Mouse (Mus musculus) intestine, postnatal 0 days (tissue): ENCODE measurements around the gene Slc16a13. TPM values are rescaled to one million over a fixed set of nuclear protein-coding genes. Genes with fewer than 3 reads are reported as not detected.

Experiments used
- ATAC-seq: fragments of 200-750 bp; cut with Nextera tagmentation; 2 replicates; pipeline ENCODE4 v1.8.0; 2017; ENCODE audit warnings: mild to moderate bottlenecking, moderate TSS enrichment, moderate library complexity
- H3K27ac ChIP-seq: fragments of 300-500 bp; sonication (generic); 2 replicates; pipeline ENCODE4 v1.5.1; 2014; ENCODE audit warnings: mild to moderate bottlenecking, low read depth, low read length, moderate library complexity
- H3K27me3 ChIP-seq: fragments of 300-500 bp; sonication (generic); replicated peaks from 2 replicates; pipeline ENCODE4 v1.6.1; 2014; ENCODE audit warnings: low read length, mixed read lengths; ENCODE audit not compliant: control insufficient read depth, insufficient read depth
- H3K36me3 ChIP-seq: fragments of 300-500 bp; sonication (generic); 2 replicates; pipeline ENCODE4 v1.6.1; 2014; ENCODE audit warnings: mild to moderate bottlenecking, moderate library complexity; ENCODE audit not compliant: control insufficient read depth, insufficient read depth
- H3K4me1 ChIP-seq: fragments of 300-500 bp; sonication (generic); replicated peaks from 2 replicates; pipeline ENCODE4 v1.6.1; 2014; ENCODE audit warnings: antibody characterized with exemption, low read length, mixed read lengths; ENCODE audit not compliant: control insufficient read depth, insufficient read depth
- H3K4me2 ChIP-seq: fragments of 300-500 bp; sonication (generic); replicated peaks from 2 replicates; pipeline ENCODE4 v1.6.1; 2014; ENCODE audit warnings: low read depth, mild to moderate bottlenecking, moderate library complexity
- H3K4me3 ChIP-seq: fragments of 300-500 bp; sonication (generic); 2 replicates; pipeline ENCODE4 v1.5.1; 2014; ENCODE audit warnings: low read depth, low read length
- H3K9ac ChIP-seq: fragments of 300-500 bp; sonication (generic); 2 replicates; pipeline ENCODE4 v1.6.1; 2014; ENCODE audit warnings: mild to moderate bottlenecking, low read depth, low read length
- H3K9me3 ChIP-seq: fragments of 300-500 bp; sonication (generic); 2 replicates; pipeline ENCODE4 v1.6.1; 2016; ENCODE audit warnings: mixed run types; ENCODE audit not compliant: control insufficient read depth
- CTCF ChIP-seq: sonication (generic); IDR thresholded peaks from 2 replicates; pipeline ENCODE4 v1.5.1; 2016; ENCODE audit warnings: low read depth, mild to moderate bottlenecking, control low read depth, antibody characterized with exemption, moderate library complexity
- WGBS: fragments of 180-500 bp; shearing (Covaris S2); extraction: QIAGEN DNeasy Blood & Tissue Kit; methylation state at CpG from one replicate; pipeline ENCODE4 v1.1.7; 2014; 5-methylcytosine and 5-hydroxymethylcytosine counted together
- polyA plus RNA-seq: library from polyadenylated mRNA; unstranded; fragments of >200 nt; fragmentation: Nextera tagmentation; extraction: Ambion mirVana; gene quantifications from 2 replicates; pipeline ENCODE4 v1.2.1, GENCODE M21; 2015

Slc16a13 gene
- 9.9 and 11.4 TPM in 2 replicates for polyA plus RNA-seq

DNA sequence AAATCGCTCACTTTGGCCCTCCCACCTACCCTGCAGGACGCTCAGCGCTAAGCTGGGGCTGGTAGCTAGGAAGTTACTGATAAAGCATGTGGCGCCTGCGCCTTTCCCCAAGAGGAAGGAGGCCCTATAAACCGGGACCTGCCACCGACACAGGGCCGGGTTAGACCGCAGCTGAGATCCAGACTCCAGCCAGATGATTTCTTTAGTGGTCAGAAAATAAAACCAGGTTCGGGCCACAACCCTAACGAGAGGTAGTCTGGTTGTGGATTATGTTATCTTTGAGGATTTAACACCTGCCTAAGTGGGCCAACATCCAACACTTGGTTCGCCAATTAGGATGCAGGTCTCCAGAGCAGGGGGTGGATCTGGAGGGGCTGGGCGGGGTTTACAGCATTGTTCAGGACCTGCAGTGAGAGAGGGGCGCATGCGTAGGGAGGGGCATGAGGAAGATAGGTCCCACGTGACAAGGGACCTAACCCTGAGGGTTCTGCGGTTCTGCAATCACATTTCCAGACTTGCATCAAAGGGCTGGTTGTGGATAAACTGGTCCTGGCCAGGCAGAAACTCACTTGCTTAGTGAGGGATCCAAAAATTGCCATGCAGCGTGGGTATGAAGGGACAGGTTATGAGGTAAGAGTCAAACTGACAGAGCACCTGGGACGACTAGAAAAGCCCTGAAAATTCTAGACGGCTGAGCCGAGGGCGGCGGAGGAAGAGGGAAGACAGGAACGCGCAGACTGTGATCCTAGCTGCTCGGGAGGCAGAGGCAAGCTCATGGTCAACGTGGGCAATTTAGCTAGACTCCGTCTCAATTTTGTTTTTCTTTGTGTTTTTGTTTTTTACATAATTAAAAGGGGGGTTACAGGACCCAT lies at the start of gene Slc16a13:
TSS of gene Slc16a13 (minus strand) at position 334 of the 872 bp plus-strand sequence.
- peak within 1 kb of the TSS; percentile 59 for H3K4me3 ChIP-seq
- peak; percentile 77 for ATAC-seq
- peak within 1 kb of the TSS; percentile 67 for H3K9ac ChIP-seq
- under 1% methylated on average over 28 of the region's 28 CpGs for WGBS
- peak within 1 kb of the TSS; percentile 95 for H3K4me2 ChIP-seq
- H3K4me1 ChIP-seq = peaks cover 5% of the 10 kb centered on the region
- no peak for TF ChIP-seq CTCF
- no peaks in the 10 kb centered on the region for H3K27me3 ChIP-seq
- H3K27ac ChIP-seq = peak within 1 kb of the TSS; percentile 94
- no peaks in the 10 kb centered on the region for H3K9me3 ChIP-seq
- H3K36me3 ChIP-seq = 0 out of 2 replicates have a peak, but pooled peaks cover 4% of the 10 kb centered on the region

DNA sequence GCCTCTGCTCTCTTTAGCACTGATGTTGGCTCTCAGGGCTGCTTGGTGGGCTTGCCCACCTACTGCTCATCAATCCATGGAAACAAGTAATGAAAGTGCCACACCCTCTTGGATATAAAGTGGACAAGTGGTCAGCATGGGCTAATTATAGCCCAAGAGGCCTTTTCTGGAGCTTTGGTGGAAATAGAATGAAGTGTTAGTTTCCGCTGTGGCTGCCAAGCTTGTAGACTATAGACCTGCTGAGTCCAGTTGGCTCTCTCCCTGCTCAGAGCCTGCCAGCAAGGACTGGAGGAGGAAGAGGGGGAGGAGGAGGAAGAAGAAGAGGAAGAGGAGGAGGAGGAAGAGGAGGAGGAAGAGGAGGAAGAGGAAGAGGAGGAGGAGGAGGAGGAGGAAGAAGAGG lies 45.5 kb upstream of the Slc16a13 start:
- no peak overlapping the region for H3K4me2 ChIP-seq
- H3K4me1 ChIP-seq = 0 out of 2 replicates have a peak, but pooled peaks cover 6% of the 10 kb centered on the region
- 84% methylated on average over 1 of the region's 1 CpGs for WGBS
- H3K9ac ChIP-seq = no peak overlapping the region
- no peaks in the 10 kb centered on the region for H3K36me3 ChIP-seq
- H3K27ac ChIP-seq = no peak overlapping the region
- H3K9me3 ChIP-seq = no peaks in the 10 kb centered on the region
- no peak for TF ChIP-seq CTCF
- no peak for ATAC-seq
- H3K27me3 ChIP-seq = no peaks in the 10 kb centered on the region
- H3K4me3 ChIP-seq = no peak overlapping the region

GRCm38 (mm10) chr11:70265819-70266218 lies 45.0 kb upstream of the Slc16a13 start:
- H3K36me3 ChIP-seq = no peaks in the 10 kb centered on the region
- H3K4me3 ChIP-seq = no peak overlapping the region
- H3K9me3 ChIP-seq = no peaks in the 10 kb centered on the region
- H3K27me3 ChIP-seq = no peaks in the 10 kb centered on the region
- WGBS = 59% methylated on average over 4 of the region's 4 CpGs
- no peak overlapping the region for H3K4me2 ChIP-seq
- ATAC-seq = no peak
- H3K4me1 ChIP-seq = 0 out of 2 replicates have a peak, but pooled peaks cover 6% of the 10 kb centered on the region
- TF ChIP-seq CTCF = no peak
- no peak overlapping the region for H3K9ac ChIP-seq
- H3K27ac ChIP-seq = no peak overlapping the region

GRCm38 (mm10) chr11:70265252-70265651 lies 44.4 kb upstream of the Slc16a13 start:
- ATAC-seq = no peak
- Histone ChIP-seq H3K4me2 (no peak overlapping the region), H3K4me3 (no peak overlapping the region), H3K9me3 (no peaks in the 10 kb centered on the region), H3K4me1 (0 out of 2 replicates have a peak, but pooled peaks cover 6% of the 10 kb centered on the region), H3K36me3 (no peaks in the 10 kb centered on the region), H3K27me3 (no peaks in the 10 kb centered on the region), H3K27ac (no peak overlapping the region), H3K9ac (no peak overlapping the region)
- no peak for TF ChIP-seq CTCF
- 38% methylated on average over 3 of the region's 3 CpGs for WGBS

- H3K9ac ChIP-seq = no peak overlapping the region
- H3K27ac ChIP-seq = no peak overlapping the region
- H3K4me3 ChIP-seq = no peak overlapping the region
- peaks cover 19% of the 10 kb centered on the region for H3K27me3 ChIP-seq
- no peak for ATAC-seq
- H3K4me1 ChIP-seq = no peaks in the 10 kb centered on the region
- H3K9me3 ChIP-seq = no peaks in the 10 kb centered on the region
- H3K36me3 ChIP-seq = no peaks in the 10 kb centered on the region
- TF ChIP-seq CTCF = no peak
- WGBS = 79% methylated on average over 4 of the region's 4 CpGs
- H3K4me2 ChIP-seq = no peak overlapping the region
Observed at GRCm38 (mm10) chr11:70259035-70259434, 38.2 kb upstream of the Slc16a13 start.

GRCm38 (mm10) chr11:70254931-70255531 lies 34.2 kb upstream of the Slc16a13 start, which contains the start of gene Alox12:
Gene Alox12 (minus strand): TSS chr11:70255353.
- TF ChIP-seq CTCF = peak; percentile 63

More at GRCm38 (mm10) chr11:70254931-70255531, 34.2 kb upstream of the Slc16a13 start, which contains the start of gene Alox12:
- H3K9ac ChIP-seq = no peak within 1 kb of the TSS
- peak within 1 kb of the TSS; percentile 27 for H3K4me3 ChIP-seq
- ATAC-seq = no peak; the same call in 1 of the 2 replicates
- peaks cover 32% of the 10 kb centered on the region for H3K27me3 ChIP-seq
- no peaks in the 10 kb centered on the region for H3K4me1 ChIP-seq
- peak within 1 kb of the TSS; percentile 55 for H3K4me2 ChIP-seq
- 2% methylated on average over 25 of the region's 25 CpGs for WGBS
- H3K9me3 ChIP-seq = no peaks in the 10 kb centered on the region
- H3K36me3 ChIP-seq = no peaks in the 10 kb centered on the region
- H3K27ac ChIP-seq = no peak within 1 kb of the TSS
